Mouse (Mus musculus): Measurements from ENCODE around the gene Rasgef1c.

Gene Rasgef1c

DNA sequence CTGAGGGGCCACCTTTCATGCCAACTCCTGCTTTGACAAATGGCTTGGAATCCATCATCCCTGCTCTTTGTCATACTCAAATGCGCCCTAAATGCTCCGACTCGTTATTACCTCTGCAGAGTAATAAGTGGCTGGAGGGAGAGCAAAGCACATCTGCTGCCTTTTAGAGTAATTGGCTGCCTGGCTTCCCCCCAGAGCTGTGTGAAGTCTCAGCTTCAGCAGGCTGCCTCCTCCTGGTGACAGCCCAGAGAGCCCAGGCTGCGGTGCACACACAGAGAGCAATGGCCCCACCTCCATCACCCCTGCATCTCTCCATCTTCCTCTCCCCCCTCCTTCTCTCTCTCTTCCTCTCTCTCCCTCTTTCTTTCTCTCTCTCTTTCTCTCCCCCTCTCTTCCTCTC, 25.5 kb downstream of the Rasgef1c start:
- no peak for DNase-seq

DNA sequence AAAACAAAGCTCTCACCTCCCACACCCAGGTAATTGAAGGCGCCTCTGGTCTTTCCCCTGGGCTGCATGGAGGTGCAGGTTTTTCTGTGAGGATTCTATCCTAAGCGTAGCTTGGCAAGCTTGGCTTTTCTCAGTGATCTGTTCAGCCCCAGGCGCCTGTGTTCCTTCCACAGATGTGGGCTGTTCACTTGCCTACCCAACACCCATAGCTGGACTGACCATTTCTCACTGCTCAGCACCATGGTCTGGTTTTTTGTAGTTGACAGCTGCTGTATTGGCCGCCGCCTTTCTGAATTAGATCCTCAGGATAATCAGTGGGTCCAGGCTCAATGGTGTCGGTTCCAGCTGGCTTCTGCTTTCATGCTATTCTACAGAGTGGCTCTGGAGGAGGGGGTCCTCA, 26.0 kb downstream of the Rasgef1c start:
- no peak for DNase-seq

DNA sequence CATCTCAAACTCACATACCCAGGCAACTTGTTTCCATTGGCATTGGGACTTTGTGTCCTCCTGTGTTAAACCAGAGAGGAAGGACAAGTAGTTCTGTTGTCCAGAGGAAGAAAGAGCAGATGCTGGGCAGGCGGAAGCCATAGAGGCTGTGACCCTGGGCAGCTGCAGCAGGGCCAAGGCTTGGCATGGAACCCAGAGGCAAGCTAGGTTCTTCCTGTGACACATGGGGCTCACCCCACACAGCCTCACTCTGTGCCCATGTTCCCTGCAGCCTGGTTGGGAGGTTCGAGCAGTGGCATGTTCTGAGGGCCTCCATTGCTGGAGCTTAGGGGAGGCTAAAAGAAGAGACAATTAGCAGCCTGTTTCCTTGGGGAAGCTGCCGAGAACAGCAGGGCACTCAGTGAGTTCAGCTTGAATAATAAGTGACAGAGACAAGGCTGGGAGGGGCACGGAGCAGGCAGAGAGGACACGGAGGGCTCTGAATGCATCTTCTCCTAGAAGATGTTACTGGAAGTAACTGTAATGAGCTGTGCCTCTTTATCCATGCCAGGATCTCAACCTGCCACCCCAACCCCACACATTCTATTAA, 29.5 kb downstream of the Rasgef1c start:
- peak; percentile 22 for DNase-seq

DNA sequence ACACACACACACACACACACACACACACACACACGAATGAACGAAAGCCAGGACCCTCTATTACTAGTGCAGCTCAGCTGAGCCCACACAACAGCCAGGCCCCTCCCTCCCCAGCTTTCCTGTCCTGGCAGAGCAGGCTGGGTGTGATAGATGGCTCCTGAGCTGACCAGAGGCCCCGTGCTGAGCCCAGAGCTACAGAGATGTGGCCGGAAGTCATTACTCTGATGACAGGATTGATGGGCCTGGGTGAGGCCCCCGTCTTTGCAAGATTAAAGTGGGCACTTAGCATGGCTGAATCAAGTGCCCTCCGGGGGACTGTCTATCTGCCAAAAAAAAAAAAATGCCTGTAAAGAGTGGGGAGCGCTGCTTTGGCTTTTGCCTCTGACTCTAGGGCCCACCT, 30.2 kb downstream of the Rasgef1c start:
- no peak for DNase-seq

GRCm38 (mm10) chr11:49933811-49934210, 32.2 kb downstream of the Rasgef1c start:
- DNase-seq, result no peak

DNA sequence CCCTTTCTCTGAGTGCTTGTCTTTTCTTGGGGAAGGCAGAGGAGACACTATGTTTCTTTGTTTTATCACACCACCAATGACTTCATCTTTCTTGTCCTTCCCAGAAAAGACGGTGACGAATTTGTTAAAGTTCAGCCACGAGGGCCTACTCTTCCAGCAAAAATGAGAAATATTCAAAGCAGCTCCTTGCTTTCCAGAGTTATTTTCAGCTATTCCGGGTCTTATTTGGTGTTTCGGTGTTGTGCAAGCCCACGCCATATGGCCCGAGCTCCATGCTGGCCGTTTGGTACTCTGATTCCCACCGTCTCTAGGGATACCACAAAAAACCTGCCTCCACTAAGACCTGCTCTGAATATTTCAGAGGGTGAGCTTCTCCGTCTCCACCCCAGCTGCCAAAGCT, 32.7 kb downstream of the Rasgef1c start:
- DNase-seq, result peak; percentile 44

- DNase-seq, result no peak
Observed at GRCm38 (mm10) chr11:49936458-49936857, 34.8 kb downstream of the Rasgef1c start.

GRCm38 (mm10) chr11:49937779-49938178, 36.1 kb downstream of the Rasgef1c start:
- no peak for DNase-seq

DNA sequence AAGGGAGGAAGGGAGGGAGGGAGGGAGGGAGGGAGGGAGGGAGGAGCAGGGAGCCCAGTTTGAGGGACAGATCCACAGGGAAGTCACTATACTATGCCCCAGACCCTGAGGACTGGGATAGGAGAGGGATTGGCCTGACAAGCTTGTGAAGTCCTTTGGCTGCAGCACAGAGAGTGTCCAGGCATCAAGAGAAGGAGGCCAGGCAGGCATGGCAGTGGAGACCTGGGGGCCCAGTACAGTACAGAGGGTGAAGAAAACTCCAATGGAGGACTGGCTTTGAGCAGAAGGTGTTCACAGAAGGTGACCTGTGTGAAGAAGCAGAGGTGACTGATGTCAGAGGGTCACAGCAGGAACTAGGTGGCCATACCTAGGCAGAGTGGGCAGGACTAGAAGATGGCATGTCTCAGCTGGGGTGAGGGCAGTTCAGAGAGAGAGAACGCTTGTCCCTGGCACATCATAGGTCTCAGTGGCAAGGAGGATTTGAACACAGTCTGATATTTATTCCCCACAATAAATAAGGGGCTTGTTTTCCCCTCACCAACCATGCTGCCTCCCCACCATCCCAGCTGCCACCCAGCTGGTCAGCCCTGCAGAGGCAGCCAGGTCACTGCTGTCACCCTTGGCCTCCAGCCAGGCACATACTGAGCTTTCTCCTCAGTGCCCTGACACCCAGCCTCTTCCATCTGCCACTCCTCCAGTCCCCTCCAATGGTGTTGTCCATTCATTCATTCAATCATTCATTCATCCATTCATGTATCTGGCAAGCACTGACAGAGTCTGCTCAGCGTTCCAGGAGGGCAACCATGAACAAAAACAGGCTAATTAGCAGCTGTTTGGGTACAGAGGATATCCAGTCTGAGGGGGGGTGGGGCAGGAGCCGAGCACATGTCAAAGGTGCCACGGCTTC, 36.9 kb downstream of the Rasgef1c start:
- peak; percentile 88 for DNase-seq

DNA sequence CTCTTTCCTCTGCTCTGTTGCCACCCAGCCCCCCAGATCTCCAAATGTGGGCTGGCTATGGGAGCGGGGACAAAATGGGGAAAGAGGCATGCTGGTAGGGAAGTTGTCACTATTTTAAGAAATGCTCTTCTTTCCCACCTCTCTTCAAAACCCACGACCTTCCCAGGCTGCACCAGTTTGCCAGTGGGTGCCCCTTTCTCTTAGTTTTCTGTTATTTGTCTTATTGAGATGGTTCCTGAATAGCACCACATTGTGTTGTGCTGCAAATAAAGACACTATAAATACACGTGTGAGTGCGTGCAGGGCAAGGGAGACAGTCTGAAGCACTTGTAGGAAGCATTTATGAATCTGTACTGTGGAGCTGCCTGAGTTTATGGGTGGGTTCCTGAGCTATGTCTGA, 41.2 kb downstream of the Rasgef1c start:
- DNase-seq, result no peak

GRCm38 (mm10) chr11:49943901-49944300, 42.3 kb downstream of the Rasgef1c start:
- DNase-seq, result no peak

DNA sequence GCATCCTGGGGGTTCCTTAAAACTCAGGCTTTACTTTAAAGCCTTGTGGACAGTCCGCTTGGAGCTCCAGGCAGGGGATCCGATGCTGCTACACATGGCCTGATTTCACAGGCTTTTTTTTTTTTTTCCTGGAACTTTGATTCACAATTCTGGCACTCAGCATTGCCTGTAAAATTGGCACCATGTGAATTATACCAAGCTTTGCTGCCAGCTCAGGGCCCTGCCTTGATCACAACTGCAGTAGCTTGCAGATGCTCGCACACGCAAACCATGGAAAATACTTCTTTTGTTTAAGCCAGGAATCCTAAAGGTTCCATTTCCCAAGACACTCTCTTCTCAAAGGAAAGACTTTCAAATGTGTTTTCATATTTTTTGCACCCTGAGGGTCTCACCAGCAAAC, 44.1 kb downstream of the Rasgef1c start:
- DNase-seq, result no peak

DNA sequence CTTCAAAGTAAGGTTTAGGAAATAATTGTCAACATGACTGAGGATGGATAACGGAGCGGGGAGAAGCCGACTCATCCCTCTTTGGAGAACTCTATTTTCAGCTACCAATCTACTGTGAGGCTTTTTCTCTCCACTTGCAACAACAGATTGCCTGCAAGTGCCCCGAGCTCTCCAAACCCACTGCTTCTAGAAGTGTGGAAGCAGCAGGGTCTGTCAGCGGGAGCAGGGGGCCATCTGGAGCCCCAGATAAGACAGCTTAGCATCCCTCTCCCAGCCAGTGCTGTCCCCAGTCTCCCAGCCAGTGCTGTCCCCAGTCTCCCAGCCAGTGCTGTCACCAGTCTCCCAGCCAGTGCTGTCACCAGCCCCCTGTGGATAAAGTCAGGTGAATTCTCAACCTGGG, 48.2 kb downstream of the Rasgef1c start:
- peak; percentile 69 for DNase-seq

DNA sequence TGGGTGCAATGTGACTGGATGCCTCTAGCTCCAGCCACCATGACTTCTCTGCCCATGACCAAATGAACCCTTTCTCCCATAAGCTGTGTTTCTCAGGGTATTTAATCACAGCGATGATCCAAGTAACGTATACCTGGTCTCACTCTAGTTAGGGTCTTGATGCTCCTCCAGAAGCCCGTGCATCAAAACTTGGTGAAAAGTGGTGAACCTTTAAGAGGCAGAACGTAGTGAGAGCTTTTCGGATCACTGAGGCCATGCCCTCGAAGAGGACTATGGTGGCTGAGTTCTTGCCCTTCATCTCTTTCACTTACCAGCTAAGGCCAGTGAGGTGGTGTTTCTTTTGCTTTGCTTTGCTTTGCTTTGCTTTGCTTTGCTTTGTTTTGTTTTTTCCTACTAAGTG, 52.0 kb downstream of the Rasgef1c start:
- DNase-seq, result no peak

GRCm38 (mm10) chr11:49955577-49956261, 54.1 kb downstream of the Rasgef1c start:
- peak; percentile 75 for DNase-seq

GRCm38 (mm10) chr11:49958017-49958416, 56.4 kb downstream of the Rasgef1c start:
- no peak for DNase-seq

DNA sequence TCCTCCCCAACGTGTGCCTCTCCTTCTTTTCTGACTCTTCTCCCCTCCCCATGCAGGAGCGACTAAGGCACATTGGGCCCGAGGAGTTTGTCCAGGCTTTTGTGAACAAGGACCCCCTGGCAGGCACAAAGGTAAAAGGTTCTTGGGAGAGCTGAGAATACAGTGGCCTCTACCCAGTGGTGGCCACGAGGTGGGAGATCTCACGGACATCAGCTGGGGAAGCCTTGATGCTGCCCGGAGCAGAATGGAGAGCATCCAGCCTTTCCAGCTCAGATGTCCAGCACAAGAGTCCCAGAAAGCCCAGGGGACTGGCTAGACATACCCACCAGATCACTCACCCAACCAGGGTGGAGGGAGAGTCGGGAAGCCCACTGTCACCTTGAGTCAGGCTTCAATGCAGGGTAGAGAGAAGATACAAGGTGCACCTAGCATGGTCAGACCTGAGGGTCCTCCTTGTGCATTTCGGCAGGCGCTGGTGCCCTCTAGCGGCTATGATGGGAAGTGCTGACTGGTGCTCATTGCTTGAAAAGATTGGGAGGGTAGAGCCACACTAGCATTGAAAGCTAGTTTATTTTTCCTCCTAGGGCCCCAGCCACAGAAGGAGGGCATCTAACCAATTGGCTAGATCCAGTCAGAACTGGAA, 59.6 kb downstream of the Rasgef1c start:
- DNase-seq, result peak; percentile 50

GRCm38 (mm10) chr11:49965320-49965719, 63.7 kb downstream of the Rasgef1c start:
- no peak for DNase-seq

GRCm38 (mm10) chr11:49969692-49970091, 68.1 kb downstream of the Rasgef1c start:
- DNase-seq, result no peak

- DNase-seq, result no peak
Observed at GRCm38 (mm10) chr11:49973657-49974340, 72.2 kb downstream of the Rasgef1c start.

DNA sequence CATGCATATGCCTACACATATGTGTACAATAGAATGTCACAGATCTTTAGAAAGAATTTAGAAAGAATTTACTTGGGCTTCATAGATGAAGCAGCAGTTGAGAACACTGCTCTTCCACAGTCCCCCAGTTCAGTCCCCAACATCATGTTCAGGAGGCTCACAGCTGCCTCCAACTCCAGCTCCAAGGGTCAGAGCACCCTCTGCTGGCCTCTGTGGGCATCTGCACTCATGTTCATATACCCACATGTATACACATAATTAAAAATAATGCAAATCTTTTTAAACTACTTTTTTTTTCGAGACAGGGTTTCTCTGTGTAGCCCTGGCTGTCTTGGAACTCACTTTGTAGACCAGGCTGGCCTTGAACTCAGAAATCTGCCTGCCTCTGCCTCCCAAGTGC, 73.0 kb downstream of the Rasgef1c start:
- DNase-seq, result no peak

- no peak for DNase-seq
Observed at GRCm38 (mm10) chr11:49977963-49978568, 76.4 kb downstream of the Rasgef1c start.
